Mouse (Mus musculus) cerebellum, adult 2 months (tissue): ENCODE results near the gene Homer2. TPM values are rescaled to one million over a fixed set of nuclear protein-coding genes. Genes with fewer than 3 reads are reported as not detected.

Experiments
- DNase-seq, 2 experiments: peaks; one replicate each; pipeline ENCODE4 v3.0.0; 2021
- H3K27ac ChIP-seq: fragments of 200-500 bp; 2 replicates; pipeline ENCODE4 v1.5.1; 2012; ENCODE audit warnings: low read length, control low read depth, inconsistent platforms; ENCODE audit not compliant: insufficient read depth
- H3K27me3 ChIP-seq: fragments of 200-500 bp; 2 replicates; pipeline ENCODE4 v1.6.1; 2012; ENCODE audit warnings: inconsistent platforms, mild to moderate bottlenecking, low read length, moderate library complexity; ENCODE audit not compliant: control insufficient read depth, insufficient read depth
- H3K4me1 ChIP-seq: fragments of 200-500 bp; 2 replicates; pipeline ENCODE4 v1.6.1; 2011; ENCODE audit warnings: low read length; ENCODE audit not compliant: control insufficient read depth, insufficient read depth
- H3K4me3 ChIP-seq: fragments of 200-500 bp; replicated peaks from 2 replicates; pipeline ENCODE3; 2011; ENCODE audit warnings: mild to moderate bottlenecking, low read depth, low read length, control low read depth; ENCODE audit not compliant: insufficient read depth
- CTCF ChIP-seq: fragments of 200-500 bp; IDR thresholded peaks from 2 replicates; pipeline ENCODE4 v1.5.1; 2011; ENCODE audit warnings: low read depth, mild to moderate bottlenecking, control low read depth, low read length, moderate library complexity, borderline replicate concordance; ENCODE audit not compliant: insufficient read depth
- POLR2A ChIP-seq: fragments of 200-500 bp; IDR thresholded peaks from 2 replicates; pipeline ENCODE4 v1.6.1; 2011; ENCODE audit warnings: low read length, control low read depth, borderline replicate concordance; ENCODE audit not compliant: insufficient read depth
- WGBS: fragments of 180-500 bp; shearing (Covaris S2); methylation state at CpG from one replicate; pipeline ENCODE4 v1.1.7; 2018; 5-methylcytosine and 5-hydroxymethylcytosine counted together
- polyA plus RNA-seq: library from polyadenylated mRNA; depleted of rRNA; stranded (reverse); fragments of >200 nt; gene quantifications from 2 replicates; pipeline ENCODE4 v1.2.3, GENCODE M21; 2012

Gene Homer2
- polyA plus RNA-seq, 1 experiment: 10.0 TPM

- TF ChIP-seq POLR2A: no peak
- 92% methylated on average over 9 of the region's 9 CpGs for WGBS
- Histone ChIP-seq H3K27ac (no peak overlapping the region), H3K27me3 (no peaks in the 10 kb centered on the region), H3K4me1 (peaks cover 8% of the 10 kb centered on the region; the same call in 1 of the 2 replicates), H3K4me3 (no peak overlapping the region)
- DNase-seq: no peak
These were observed 114.6 kb downstream of the Homer2 start for GRCm38 (mm10) chr7:81592686-81593085.

- Histone ChIP-seq H3K4me1 (no peaks in the 10 kb centered on the region), H3K27ac (no peak overlapping the region), H3K27me3 (no peaks in the 10 kb centered on the region), H3K4me3 (no peak overlapping the region)
- DNase-seq: no peak
- no peak for TF ChIP-seq POLR2A
- TF ChIP-seq CTCF: no peak
- 97% methylated on average over 4 of the region's 4 CpGs for WGBS
These were observed 120.1 kb downstream of the Homer2 start for GRCm38 (mm10) chr7:81587238-81587637.

- H3K27ac ChIP-seq: no peak overlapping the region
- TF ChIP-seq POLR2A (no peak), CTCF (no peak)
- 93% methylated on average over 7 of the region's 7 CpGs for WGBS
- H3K4me3 ChIP-seq: no peak overlapping the region
- DNase-seq: no peak
- no peaks in the 10 kb centered on the region for H3K4me1 ChIP-seq
- no peaks in the 10 kb centered on the region for H3K27me3 ChIP-seq
These were observed 122.0 kb downstream of the Homer2 start for GRCm38 (mm10) chr7:81585326-81585725.

- Histone ChIP-seq H3K4me3 (no peak overlapping the region), H3K27ac (no peak overlapping the region), H3K4me1 (no peaks in the 10 kb centered on the region), H3K27me3 (no peaks in the 10 kb centered on the region)
- DNase-seq: no peak
- TF ChIP-seq POLR2A: no peak
- 78% methylated on average over 3 of the region's 3 CpGs for WGBS
These were observed 123.8 kb downstream of the Homer2 start for GRCm38 (mm10) chr7:81583512-81583911.

- Histone ChIP-seq H3K27me3 (no peaks in the 10 kb centered on the region), H3K4me1 (no peaks in the 10 kb centered on the region), H3K4me3 (no peak overlapping the region), H3K27ac (no peak overlapping the region)
- no peak for TF ChIP-seq CTCF
- no peak for TF ChIP-seq POLR2A
- no peak for DNase-seq
- WGBS: 98% methylated on average over 5 of the region's 5 CpGs
These were observed 128.0 kb downstream of the Homer2 start for GRCm38 (mm10) chr7:81579312-81579711.

- no peaks in the 10 kb centered on the region for H3K27me3 ChIP-seq
- no peak for TF ChIP-seq CTCF
- TF ChIP-seq POLR2A: no peak
- 90% methylated on average over 7 of the region's 7 CpGs for WGBS
- H3K4me1 ChIP-seq: peaks cover 2% of the 10 kb centered on the region
- no peak overlapping the region for H3K27ac ChIP-seq
- no peak overlapping the region for H3K4me3 ChIP-seq
- DNase-seq: no peak
These were observed 128.9 kb downstream of the Homer2 start for GRCm38 (mm10) chr7:81578413-81578812.

GRCm38 (mm10) chr7:81577872-81578271 is 129.5 kb downstream of the Homer2 start:
- DNase-seq: no peak
- TF ChIP-seq POLR2A (no peak), CTCF (no peak)
- no peaks in the 10 kb centered on the region for H3K27me3 ChIP-seq
- H3K4me1 ChIP-seq: peaks cover 6% of the 10 kb centered on the region
- no peak overlapping the region for H3K4me3 ChIP-seq
- H3K27ac ChIP-seq: no peak overlapping the region
- WGBS: 88% methylated on average over 3 of the region's 3 CpGs

GRCm38 (mm10) chr7:81575606-81576005 is 131.7 kb downstream of the Homer2 start:
- Histone ChIP-seq H3K27ac (no peak overlapping the region), H3K4me3 (no peak overlapping the region), H3K27me3 (no peaks in the 10 kb centered on the region), H3K4me1 (peaks cover 11% of the 10 kb centered on the region)
- DNase-seq: no peak
- 79% methylated on average over 10 of the region's 10 CpGs for WGBS
- TF ChIP-seq POLR2A: no peak
- no peak for TF ChIP-seq CTCF
